Mouse (Mus musculus) spleen, adult 2 months (tissue): ENCODE results near the gene Glp2r. TPM values are rescaled to one million over a fixed set of nuclear protein-coding genes. Genes with fewer than 3 reads are reported as not detected.

Experiments used
- DNase-seq, 2 experiments: peaks; one replicate each; pipeline versions ENCODE4 v3.0.0 to v3.0.0-alpha.2; 2012 to 2021; ENCODE audit warnings: low spot score in 2 of 2, low read depth in 1 of 2
- H3K27ac ChIP-seq: fragments of 200-500 bp; 2 replicates; pipeline ENCODE4 v1.5.1; 2012; ENCODE audit warnings: low read length, inconsistent platforms; ENCODE audit not compliant: insufficient read depth
- H3K27me3 ChIP-seq: fragments of 200-500 bp; 2 replicates; pipeline ENCODE4 v1.6.1; 2012; ENCODE audit warnings: mild to moderate bottlenecking, moderate library complexity, low read length, inconsistent platforms; ENCODE audit not compliant: control insufficient read depth, insufficient read depth
- H3K36me3 ChIP-seq: fragments of 200-500 bp; 2 replicates; pipeline ENCODE4 v1.6.1; 2012; ENCODE audit warnings: mild to moderate bottlenecking, low read length, inconsistent platforms; ENCODE audit not compliant: control insufficient read depth, insufficient read depth
- H3K4me1 ChIP-seq: fragments of 200-500 bp; 2 replicates; pipeline ENCODE4 v1.6.1; 2011; ENCODE audit warnings: inconsistent platforms; ENCODE audit not compliant: control insufficient read depth, insufficient read depth, insufficient read length
- H3K4me3 ChIP-seq: fragments of 200-500 bp; 2 replicates; pipeline ENCODE4 v1.5.1; 2011; ENCODE audit warnings: mild to moderate bottlenecking, inconsistent platforms; ENCODE audit not compliant: insufficient read depth, insufficient read length; ENCODE audit errors: extremely low read depth
- CTCF ChIP-seq: fragments of 200-500 bp; IDR thresholded peaks from 2 replicates; pipeline ENCODE4 v1.5.1; 2011; ENCODE audit warnings: mild to moderate bottlenecking, inconsistent platforms; ENCODE audit not compliant: insufficient read depth, insufficient read length, insufficient replicate concordance; ENCODE audit errors: extremely low read depth
- POLR2A ChIP-seq: fragments of 200-500 bp; IDR thresholded peaks from 2 replicates; pipeline ENCODE4 v1.6.1; 2011; ENCODE audit warnings: low read depth, low read length, inconsistent platforms
- WGBS: fragments of 180-500 bp; shearing (Covaris S2); methylation state at CpG from one replicate; pipeline ENCODE4 v1.1.7; 2018; 5-methylcytosine and 5-hydroxymethylcytosine counted together
- polyA plus RNA-seq: library from polyadenylated mRNA; depleted of rRNA; stranded (reverse); fragments of >200 nt; gene quantifications from 2 replicates; pipeline ENCODE4 v1.2.3, GENCODE M21; 2012

The Glp2r gene
- polyA plus RNA-seq, 1 experiment: 0.04 TPM

DNA sequence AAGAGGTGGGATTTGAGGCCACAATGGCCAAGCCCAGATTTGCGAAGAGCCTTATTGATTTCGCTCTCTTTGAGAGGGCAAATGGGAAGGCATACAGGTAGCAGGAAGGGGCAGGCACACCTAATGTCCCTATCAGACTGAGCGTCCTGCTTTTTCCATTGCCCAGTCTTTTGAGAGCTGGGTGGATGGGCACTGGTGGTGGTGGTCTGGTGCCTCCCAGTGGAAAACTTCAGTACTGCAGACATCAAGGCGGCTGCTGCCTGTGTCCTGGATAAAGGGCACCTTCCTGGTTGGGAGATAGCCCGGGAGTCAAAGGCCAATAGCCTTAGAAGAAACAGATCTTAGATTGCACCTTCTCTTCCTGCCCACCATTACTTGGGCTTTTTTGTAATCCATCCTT lies 123.2 kb downstream of the Glp2r start:
- Histone ChIP-seq H3K36me3 (no peaks in the 10 kb centered on the region), H3K27me3 (no peaks in the 10 kb centered on the region), H3K27ac (no peak overlapping the region), H3K4me3 (no peak overlapping the region), H3K4me1 (no peaks in the 10 kb centered on the region)
- 43% methylated on average over 5 of the region's 5 CpGs for WGBS
- peak; percentile 4 to 50 for DNase-seq
- TF ChIP-seq CTCF (peak; percentile 79; the same call in 1 of the 2 replicates), POLR2A (no peak)

GRCm38 (mm10) chr11:67644632-67645149 lies 126.3 kb downstream of the Glp2r start:
- Histone ChIP-seq H3K27ac (no peak overlapping the region), H3K27me3 (no peaks in the 10 kb centered on the region), H3K4me3 (no peak overlapping the region), H3K4me1 (no peaks in the 10 kb centered on the region), H3K36me3 (no peaks in the 10 kb centered on the region)
- TF ChIP-seq CTCF (no peak), POLR2A (no peak)
- WGBS: 87% methylated on average over 6 of the region's 6 CpGs
- DNase-seq: no peak

DNA sequence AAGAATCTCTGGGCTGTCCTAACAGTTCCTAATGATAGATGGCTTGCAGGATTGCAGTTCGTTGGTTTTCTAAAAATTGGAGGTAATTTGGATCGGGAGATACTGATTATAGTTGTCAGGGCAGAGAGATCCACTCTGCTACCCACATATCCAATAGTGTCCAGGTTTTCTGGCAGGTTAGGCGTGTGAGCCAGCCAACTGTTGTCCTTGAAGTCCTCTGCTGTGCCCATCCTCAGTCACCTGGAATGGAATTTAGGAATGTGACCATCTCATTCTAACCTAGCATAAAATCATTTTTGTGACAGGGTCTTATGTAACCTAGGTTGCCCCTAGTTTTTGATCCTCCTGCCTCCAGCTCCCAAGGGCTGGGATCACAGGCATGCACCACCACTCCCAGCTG lies 127.5 kb downstream of the Glp2r start:
- Histone ChIP-seq H3K4me1 (no peaks in the 10 kb centered on the region), H3K27ac (no peak overlapping the region), H3K4me3 (no peak overlapping the region), H3K36me3 (no peaks in the 10 kb centered on the region), H3K27me3 (no peaks in the 10 kb centered on the region)
- TF ChIP-seq POLR2A (no peak), CTCF (no peak)
- WGBS: 88% methylated on average over 3 of the region's 3 CpGs
- no peak for DNase-seq

DNA sequence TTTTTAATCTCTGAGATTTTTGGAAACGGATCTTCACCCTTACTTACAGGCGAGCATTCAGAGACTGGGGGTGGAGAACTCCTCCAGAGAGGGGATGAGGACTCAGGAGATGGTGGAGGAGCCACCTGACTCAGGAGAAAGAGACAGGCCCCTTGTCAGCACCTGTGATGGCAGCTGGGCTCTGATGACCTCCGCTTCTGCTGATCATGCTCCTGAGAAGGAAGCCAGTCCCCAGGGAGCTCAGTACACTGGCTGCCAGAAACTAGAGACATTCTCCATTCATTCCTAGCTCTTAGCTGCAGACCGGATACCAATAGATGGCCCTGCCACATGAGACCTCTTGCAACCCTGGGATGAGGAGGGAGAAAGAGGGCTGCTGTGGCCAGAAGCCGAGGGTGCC lies 128.1 kb downstream of the Glp2r start:
- Histone ChIP-seq H3K27ac (no peak overlapping the region), H3K27me3 (no peaks in the 10 kb centered on the region), H3K4me1 (no peaks in the 10 kb centered on the region), H3K4me3 (no peak overlapping the region), H3K36me3 (no peaks in the 10 kb centered on the region)
- 91% methylated on average over 5 of the region's 5 CpGs for WGBS
- TF ChIP-seq CTCF (no peak), POLR2A (no peak)
- DNase-seq: no peak

DNA sequence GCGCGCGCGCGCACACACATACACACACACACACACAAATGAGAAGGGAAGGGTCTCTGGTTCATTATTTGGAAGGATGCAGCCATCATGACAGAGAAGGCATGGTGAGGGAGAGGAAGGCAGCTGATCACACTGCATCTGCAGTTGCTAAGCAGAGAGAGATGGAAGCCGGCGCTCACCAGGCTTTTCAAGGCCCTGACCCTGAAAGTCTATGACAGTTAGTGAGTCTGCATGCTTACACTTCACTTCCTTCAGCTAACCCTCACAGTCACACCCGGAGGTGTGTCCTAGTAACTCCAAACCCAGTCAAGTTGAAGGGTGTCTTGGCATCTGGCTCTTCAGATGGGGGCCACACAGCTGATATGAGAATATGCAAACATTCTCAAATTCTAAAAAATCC lies 128.5 kb downstream of the Glp2r start:
- no peak for DNase-seq
- no peak overlapping the region for H3K27ac ChIP-seq
- no peaks in the 10 kb centered on the region for H3K27me3 ChIP-seq
- H3K4me3 ChIP-seq: no peak overlapping the region
- TF ChIP-seq CTCF (no peak), POLR2A (no peak)
- WGBS: 92% methylated on average over 8 of the region's 8 CpGs
- H3K36me3 ChIP-seq: no peaks in the 10 kb centered on the region
- H3K4me1 ChIP-seq: no peaks in the 10 kb centered on the region

DNA sequence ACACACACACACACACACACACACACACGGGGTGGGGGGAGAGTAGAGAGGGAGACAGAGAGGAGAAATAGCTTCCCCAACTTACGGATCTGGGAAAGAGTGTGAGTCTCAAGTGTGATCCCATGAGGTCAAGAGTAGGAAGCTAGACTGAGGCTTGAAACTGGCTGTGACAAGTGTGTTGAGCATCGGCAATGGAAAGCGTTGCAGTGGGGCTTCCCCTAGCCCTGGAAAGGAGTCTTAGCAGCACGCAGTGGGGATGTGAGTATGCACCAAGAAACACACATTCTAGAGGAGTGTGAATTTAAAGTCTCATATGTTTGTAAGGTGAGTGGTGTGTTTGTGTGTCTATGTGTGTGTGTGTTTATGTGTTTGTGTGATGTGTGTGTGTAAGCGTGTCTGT lies 130.7 kb downstream of the Glp2r start:
- H3K27ac ChIP-seq: no peak overlapping the region
- H3K4me1 ChIP-seq: no peaks in the 10 kb centered on the region
- no peak overlapping the region for H3K4me3 ChIP-seq
- no peaks in the 10 kb centered on the region for H3K27me3 ChIP-seq
- no peak for DNase-seq
- TF ChIP-seq POLR2A (no peak), CTCF (no peak)
- 80% methylated on average over 6 of the region's 6 CpGs for WGBS
- H3K36me3 ChIP-seq: no peaks in the 10 kb centered on the region

- Histone ChIP-seq H3K27ac (no peak overlapping the region), H3K27me3 (no peaks in the 10 kb centered on the region), H3K36me3 (no peaks in the 10 kb centered on the region), H3K4me1 (no peaks in the 10 kb centered on the region), H3K4me3 (no peak overlapping the region)
- TF ChIP-seq CTCF (no peak), POLR2A (no peak)
- no peak for DNase-seq
- 86% methylated on average over 3 of the region's 3 CpGs for WGBS
These were observed 132.6 kb downstream of the Glp2r start for GRCm38 (mm10) chr11:67638401-67638800.
